Mouse (Mus musculus) cerebellum, postnatal 36 days (tissue): ENCODE data around the gene Reg4.

ENCODE experiments used
- DNase-seq, 2 experiments: peaks; one replicate each; pipeline ENCODE4 v3.0.0; 2021 to 2022; ENCODE audit warnings: mixed read lengths in 2 of 2

The Reg4 gene

DNA sequence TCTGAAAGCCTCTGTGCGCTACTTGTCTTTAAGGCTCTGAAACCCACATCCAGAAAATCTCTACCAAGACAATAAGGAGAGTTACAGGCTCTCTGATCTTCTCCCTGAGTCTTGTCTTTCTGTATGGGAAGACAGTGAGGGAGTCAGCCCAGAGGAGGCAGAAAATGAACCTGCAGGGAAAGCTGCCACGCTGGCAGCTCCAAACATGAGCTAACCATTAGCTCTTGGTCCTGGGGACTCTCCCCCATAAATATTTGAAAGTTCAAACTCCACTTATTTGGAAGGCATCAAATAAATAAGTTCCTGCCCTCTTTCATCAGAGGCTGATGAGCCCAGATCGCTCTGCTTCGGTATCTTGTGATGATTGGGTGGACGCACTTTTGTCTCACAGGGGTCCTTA is 61.2 kb downstream of the Reg4 start:
- no peak for DNase-seq
